Mouse (Mus musculus): Measurements from ENCODE around the gene Pou2f2.

The Pou2f2 gene

DNA sequence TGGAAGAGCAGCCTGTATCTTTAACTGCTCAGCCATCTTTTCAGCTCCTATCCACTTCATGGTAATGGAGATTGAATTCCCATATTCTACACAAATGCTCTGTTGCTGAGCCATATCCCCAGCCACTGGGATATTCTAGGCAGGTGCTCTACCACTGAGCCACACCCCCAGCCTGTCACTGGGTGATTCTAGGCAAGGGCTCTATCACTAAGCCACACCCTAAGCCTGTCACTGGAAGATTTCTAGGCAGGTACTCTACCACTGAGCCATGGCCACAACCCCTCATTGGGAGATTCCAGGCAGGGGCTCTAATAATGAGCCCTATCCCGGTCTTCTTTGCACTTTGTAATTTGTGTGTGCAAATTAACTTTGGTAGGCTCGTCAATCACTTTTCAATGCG is 15.6 kb upstream of the Pou2f2 start:
- DNase-seq (ENCODE audit: low read depth, low spot score): no peak

DNA sequence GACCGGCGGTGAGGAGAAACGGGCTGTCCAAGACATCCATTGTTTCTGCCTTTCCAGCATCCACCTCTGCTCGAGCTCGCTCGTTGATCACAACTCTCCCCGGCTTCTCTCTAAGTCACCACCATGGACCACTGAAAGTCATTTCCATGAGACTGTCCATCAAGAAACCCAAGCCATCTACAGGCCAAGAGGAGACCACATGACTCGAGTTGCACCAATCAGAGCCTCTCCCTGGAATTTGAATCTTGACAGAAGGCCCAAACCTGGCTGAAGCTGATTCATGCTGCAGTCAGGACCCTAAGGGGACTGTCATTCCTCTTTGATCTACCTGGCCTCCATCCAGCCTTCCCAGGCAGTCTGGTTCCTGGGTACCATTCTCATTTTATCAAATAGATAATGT is 12.6 kb upstream of the Pou2f2 start:
- no peak for DNase-seq (ENCODE audit: low read depth, low spot score)

DNA sequence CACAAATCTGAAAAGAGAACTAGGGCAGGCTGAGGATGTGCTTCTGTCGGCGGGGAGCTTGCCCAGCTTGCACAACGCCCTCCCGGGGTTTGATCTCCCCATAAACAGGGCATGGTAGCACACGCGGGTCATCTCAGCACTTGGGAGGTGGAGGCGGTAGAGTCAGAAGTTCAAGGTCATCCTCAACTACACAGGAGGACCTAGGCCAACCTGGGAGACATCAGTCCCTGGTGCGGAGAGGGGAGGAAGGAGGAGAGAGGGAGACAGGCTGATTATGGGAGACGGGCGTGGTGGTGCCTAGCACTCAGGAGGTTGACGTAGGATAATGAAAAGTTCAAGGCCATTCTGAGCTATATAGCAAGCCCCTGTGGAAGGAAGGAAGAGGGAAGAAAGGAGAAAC is 11.3 kb upstream of the Pou2f2 start:
- DNase-seq (ENCODE audit: low read depth, low spot score): no peak

DNA sequence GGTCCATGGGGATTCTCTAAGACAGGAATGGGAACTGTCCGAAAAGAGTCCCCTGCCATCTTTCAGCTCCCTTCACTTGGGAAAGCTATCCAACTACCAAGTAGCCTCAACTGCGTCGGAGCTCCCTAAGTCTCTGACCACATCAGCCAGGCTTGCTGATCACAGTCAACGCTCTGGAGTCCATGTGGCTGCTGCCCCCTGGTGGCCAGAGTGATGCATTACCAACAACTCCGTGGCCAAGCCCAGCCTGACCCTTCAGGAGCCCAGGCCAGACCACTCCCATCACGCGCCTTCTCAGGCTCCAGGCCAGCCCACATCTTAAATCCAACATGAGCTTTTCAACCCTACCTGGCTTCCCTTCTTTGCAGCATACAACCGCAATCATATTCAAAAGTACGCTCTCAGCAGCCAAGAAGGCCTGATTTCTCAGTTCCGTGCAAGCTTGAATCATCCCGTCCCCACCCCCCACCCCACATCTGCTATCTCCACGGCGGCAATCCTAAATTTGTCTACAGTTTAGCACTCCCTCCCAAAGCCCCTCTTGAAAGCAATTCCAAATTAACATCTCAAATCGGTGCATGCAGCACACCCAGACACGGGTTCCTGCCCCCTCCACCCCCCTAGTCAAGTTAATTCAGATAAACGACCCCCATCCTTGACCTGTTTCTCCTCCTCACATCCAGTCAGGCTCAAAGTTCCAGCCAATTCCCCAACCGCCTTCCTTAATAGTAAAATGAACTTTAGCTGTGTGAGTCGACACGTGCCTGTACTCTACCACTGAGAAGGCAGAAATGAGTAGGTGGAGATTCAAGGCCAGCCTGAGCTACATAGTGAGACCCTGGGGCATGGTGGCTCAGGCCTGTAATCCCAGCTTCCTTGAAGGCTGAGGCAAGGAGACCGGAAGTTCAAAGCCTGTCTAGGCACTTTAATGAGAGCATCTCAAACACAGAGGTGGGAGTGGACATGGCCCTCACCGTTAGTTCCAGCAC is 8.4 kb upstream of the Pou2f2 start:
- peak; percentile 72 for DNase-seq (ENCODE audit: low read depth, low spot score)

DNA sequence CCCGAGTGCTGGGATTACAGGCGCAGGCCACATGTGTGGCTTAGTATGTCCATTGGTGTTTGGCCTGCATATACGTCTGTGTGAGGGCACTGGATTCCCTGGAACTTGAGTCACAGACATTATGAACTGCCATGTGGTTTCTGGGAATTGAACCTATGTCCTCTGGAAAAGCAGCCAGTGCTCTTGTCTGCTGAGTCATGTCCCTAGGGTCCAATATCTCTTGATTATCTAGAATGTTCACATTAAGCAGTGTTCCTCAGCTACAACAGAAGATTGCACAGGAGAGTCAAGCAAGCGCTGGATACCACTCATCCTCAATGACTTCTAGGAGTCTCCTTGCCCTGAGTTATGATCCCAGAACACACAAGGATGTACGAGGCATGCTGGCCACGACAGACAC is 4.6 kb upstream of the Pou2f2 start:
- no peak for DNase-seq (ENCODE audit: low read depth, low spot score)

DNA sequence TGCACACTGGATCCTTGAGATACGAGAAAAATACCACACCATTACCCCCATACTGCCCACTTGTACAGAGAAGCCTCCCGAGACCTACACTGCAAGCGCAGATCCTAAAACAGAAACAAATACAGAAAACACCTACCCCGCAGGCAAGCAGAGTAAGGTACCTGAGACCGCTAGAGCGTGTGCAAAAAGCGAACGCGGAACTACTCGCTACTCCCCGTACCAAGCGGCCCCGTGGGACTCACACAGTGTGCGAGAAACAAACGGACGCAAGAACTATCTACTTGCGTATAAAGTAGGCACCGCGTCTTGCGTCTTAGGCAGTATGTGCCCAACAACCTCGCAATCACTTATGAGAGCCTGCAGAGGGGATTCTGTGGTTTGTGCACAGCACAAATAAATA is 2.3 kb upstream of the Pou2f2 start:
- DNase-seq (ENCODE audit: low read depth, low spot score): no peak

DNA sequence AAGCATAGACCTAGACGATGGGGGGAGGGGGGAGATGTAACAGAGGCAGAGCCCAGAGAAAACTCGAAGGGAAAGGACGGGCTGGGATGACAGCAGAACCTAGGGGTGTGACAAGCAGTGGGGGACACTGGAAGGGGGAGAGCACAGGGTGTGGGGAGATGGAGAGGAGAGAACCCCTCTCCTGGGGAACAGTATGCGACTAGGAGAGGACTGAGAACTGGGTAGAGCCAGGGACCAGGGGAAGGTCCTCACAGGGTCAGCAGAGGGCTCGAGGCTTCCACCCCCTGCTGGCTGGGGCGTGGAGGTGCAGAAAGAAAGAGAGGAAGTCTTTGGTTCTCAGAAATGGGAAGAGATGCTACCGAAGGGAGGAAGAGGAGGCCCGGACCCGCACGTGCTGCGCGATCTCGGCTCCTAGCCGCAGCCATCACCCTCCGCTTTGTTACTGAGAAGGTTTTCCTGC is 1.8 kb upstream of the Pou2f2 start:
- no peak for DNase-seq (ENCODE audit: low read depth, low spot score)

DNA sequence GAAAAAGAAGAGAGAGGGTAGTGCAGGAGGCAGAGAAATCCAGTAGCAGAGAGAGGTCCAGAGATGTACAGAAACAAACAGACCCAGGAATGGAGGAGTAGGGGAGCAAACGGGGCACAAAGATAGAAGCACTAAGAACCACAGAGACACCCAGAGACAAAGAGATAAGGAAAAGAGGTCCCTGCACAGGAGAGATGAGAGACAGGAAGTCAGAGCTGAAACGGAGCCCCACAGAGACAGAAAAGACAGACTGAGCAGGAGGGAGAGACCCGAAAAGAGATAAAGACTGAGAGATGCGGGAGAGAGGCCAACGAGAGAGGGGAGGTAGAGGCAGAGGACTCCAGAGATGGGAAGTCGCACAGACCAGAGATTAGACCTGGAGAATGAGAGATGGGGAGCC is 986 bp upstream of the Pou2f2 start:
- no peak for DNase-seq (ENCODE audit: low read depth, low spot score)

DNA sequence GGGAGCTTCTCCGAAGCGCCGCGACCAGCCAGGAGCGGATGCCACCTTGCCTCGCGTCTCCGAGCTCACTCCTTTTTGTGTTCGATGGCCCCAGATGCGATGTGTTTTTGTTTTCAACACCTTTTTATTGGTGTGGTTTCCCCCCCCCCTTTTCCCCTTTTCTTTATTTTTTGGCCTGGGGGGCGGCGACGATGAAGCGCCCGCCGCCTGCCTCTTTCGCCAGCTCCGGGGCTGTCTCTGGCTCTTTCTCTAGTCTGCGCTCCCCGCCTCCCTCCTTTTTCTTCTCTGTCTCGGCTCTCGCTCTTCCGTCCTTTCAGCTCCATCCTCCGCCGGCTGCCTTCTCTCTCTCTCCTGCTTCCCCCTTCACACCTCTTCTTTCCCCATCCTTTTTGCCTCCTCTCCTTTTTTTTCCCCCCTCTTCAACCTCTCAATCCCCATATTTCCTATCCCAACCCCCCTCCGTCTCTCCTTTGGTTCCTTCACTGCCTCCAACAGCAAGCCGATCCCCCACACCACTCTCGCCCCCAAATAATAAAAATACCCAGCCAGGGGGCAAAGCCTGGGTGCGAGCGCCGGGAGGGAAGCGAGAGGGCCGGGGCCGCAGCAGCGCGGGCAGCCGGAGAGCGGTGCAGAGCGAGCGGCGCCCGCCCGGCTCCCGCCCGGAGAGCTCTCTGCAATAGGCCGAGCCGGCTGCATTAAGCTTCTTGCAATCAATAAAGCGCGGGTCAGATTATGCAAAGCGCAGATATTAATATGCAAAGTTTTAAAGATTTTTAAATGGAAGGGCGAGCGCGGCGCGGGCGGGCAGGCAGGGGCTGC is 530 bp downstream of the Pou2f2 start:
- DNase-seq (ENCODE audit: low read depth, low spot score): no peak

DNA sequence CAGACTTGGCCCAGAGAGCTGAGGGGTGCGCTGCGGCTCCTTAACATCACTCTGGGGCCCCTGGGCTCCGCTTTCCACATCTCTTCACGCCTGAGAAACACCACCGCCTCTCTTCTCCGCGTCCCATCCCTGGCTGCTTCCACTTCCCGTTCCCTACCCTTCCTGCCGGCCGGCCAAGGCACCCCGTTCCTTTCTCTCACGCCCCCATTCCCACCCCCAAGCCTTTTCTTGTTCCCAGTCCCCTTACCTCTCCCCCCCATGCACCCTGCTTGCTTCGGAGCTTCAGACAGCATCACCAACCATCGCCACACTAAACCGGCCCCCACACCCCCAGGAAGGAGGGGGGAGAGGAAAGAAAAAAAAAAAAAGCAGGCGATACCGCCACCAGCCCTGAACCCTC is 1.2 kb downstream of the Pou2f2 start:
- DNase-seq (ENCODE audit: low read depth, low spot score): no peak

DNA sequence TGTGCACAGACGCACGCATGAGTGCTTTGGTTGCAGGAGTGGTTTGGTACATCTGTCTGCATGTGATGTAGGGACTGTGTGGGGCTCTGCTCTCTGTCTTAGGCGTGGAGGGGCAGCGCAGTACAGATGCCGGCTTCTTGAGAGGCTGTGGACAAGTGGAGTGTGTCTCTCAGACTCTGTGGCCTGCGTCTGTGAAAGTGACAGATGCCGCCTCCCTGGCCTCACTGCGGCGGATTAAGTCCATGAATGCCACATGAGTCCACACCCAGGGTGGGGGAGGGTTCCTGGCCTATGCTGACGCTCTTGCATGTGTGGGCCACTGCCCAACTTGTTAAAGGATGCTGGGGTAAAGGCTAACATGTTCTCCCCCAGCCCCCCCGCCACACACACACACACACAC is 5.2 kb downstream of the Pou2f2 start:
- no peak for DNase-seq (ENCODE audit: low read depth, low spot score)

DNA sequence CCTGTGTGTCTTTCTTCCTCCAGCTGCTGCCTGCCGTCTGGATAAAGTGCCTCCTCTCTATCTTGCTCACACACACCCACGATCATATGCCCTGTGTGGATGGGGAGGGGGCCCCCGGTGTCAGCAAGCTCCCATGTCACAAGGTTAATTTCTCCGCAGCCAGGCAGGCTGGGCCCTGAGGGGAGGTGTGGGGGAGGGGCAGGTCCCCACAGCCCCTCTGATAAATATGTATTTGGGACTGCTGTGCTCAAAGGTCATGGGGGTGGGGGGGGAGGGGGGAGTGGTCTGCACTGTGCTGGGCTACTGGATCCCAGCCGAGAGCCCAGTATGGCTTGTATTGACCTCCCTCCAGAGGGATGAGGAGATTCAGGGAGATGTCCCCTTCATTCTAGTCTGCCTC is 6.9 kb downstream of the Pou2f2 start:
- DNase-seq (ENCODE audit: low read depth, low spot score): no peak

DNA sequence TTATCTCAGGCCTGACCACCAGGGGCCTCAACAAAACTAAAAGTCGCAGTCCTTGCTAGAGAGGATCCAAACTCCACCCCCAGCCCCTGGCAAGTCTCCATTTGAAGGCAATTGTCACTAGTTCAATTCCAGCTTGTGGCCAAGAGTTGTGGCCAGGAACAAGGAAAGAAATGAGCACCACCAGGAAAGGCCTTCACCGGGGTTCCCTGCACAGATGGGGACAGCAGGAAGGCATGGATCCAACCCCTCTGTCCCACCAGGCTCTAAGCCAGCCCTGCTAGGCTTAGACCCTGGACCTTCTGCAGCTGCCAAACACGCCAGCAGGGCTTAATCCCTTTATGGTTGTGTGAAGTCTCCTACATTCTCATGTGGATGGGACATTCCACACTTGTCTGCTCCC is 8.9 kb downstream of the Pou2f2 start:
- DNase-seq (ENCODE audit: low read depth, low spot score): no peak

DNA sequence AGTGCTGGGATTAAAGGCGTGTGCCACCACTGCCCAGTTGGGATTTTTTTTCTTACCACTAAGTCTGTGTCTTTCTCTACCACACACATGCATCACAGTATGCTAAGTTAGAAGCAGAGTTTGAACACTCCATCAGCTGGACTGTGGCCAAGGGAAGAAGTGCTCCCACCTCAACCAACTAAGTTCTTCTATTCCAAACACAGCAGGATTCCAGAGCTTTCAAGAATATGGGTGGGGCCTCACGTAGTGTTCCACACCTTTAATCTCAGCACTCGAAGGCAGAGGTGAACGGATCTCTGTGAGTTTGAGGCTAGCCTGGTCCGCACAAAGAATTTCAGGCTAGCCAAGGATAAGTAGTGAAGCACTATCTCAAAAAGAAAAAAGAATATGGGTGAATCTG is 13.4 kb downstream of the Pou2f2 start:
- DNase-seq (ENCODE audit: low read depth, low spot score): no peak

DNA sequence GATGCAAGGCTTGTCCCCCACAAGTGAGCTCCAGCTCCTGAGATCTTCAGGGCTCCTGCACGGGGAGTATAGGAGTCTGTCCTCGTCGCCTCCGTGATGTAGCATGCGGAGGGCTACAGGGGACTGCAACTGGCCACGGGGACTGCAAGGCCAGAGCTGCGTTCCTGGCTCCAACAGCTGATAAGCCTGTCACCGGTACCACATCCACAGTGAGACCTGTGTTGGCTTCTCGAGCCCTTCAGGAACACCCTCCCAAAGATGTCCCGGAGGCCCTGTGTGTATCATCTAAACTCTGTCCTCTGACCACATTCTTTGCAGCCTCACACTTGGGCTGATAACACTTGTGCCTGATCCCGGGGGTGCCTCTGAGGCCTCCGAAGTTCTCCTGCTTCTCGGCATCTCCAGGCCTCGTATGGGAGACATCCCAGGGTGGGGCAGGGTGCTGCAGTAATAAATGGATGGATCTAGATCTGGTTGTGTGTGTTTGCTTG is 23.3 kb downstream of the Pou2f2 start:
- no peak for DNase-seq (ENCODE audit: low read depth, low spot score)

DNA sequence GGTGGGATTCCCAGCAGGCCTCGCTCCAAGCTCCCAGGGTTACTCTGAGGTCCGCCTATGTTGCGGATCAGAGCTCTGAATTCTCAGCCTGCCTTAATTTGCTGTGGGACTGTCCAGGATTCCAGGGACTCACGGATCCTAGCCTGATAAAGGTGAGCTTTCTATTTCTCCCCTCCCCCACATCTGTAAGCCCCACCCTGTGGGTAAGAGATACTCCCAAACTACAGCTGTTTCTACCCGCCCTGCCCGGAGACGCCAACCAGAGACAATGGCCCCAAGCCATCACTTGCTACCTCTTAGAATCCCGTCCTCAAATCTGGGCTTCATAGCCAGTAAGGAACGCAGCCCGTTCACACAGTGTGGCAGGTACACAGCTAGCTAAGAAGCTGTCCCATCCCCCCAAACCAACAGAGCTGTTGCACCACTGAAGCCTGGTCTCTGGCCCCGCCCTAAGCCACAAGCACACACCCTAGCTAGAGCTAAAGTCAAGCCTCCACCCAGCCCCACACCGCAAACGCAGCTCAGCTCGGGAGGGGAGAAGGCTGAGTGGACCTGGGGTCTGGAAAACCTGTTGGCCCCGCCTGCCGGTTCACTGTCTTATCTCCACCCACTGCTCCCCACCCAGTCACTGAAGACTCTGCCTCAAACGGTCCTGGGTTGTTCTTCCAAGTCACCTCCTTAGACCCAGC is 23.9 kb downstream of the Pou2f2 start:
- DNase-seq (ENCODE audit: low read depth, low spot score): peak; percentile 12

DNA sequence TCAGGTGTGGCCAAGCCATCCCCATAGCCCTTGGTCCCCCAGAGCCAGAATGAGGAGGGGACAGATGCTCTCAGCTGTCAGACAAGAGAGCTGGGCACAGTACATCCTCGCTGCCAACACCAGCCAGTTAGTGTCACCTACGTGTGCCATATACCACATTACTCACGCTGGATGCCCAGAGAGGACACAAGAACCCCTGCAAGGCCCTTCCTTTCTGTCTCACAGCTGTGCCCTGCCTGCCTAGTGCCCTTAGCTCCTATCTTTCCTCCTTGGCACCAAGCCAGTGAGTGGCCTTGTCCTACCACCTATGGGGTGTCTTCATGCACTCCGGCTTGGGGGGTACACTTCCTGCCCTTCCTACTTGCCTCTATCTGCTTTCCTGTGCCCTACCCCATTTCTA is 24.9 kb downstream of the Pou2f2 start:
- no peak for DNase-seq (ENCODE audit: low read depth, low spot score)

DNA sequence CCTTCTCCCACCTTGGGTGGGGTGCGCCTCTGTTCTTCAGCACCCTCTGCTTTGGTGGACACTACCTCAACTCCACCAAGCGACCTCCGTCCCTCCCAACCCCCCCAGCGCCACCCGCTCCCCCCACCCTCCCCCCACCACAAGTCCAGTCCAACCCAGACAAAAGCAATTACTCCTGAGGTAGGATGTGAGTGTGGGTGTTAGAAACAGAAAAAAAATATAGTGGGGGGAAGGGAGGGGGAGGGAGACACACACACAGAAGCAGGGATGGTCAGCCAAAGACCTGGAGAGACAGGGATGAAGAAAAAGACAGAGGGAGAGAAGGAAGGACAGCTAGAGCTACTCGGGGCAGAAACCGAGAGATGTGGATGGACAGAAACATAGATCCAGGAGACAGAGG is 25.7 kb downstream of the Pou2f2 start:
- DNase-seq (ENCODE audit: low read depth, low spot score): no peak

DNA sequence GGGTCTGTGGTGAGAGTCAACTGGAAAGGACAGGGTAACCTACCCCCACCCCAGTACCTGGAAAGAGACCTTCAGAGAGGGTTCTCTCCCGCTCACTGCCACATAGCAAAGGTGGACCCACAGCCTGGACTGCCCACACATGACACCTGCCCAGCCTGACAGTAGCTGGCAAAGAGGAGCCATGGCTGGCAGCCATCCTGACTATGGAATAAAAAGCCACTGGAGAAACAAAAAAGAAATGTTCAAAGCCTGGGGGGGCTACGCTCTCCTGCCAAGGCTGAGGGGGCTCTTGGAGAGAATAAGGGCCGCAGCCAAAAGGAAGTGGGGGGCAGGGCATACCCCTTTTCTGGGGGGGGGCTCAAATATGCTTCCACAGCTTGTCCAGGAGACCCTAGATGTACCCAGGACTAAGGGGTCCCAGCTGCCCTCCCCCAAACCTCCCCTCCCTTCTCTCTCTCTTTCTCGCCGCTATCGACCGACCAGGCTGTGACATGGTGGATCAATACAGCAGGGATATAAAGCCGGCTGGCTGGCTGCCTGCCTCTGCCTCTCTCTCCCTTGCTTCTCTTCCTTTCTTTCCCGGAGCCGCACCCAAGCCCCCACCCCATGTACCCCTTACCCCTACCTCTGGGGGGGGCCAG is 27.5 kb downstream of the Pou2f2 start:
- DNase-seq (ENCODE audit: low read depth, low spot score): no peak

DNA sequence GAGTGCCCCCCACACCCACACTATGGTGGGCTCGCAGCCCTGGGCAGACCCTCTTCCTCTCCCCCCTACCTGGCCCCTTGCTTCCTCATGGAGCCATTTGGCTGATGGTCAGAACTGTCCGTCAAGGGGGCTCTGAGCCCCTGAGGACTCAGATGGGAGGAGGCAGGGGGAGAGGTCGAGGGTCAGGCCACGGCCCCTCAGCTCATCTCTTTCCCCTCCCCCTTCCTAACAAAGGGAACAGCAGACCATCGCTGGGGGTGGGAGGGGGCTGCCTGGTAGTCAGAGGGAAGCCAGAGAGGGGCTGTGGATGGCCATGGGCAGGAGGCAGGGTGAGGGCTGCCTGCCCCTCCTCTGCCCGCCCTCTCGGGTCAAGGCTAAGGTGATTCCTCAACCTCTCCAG is 28.5 kb downstream of the Pou2f2 start:
- DNase-seq (ENCODE audit: low read depth, low spot score): no peak

DNA sequence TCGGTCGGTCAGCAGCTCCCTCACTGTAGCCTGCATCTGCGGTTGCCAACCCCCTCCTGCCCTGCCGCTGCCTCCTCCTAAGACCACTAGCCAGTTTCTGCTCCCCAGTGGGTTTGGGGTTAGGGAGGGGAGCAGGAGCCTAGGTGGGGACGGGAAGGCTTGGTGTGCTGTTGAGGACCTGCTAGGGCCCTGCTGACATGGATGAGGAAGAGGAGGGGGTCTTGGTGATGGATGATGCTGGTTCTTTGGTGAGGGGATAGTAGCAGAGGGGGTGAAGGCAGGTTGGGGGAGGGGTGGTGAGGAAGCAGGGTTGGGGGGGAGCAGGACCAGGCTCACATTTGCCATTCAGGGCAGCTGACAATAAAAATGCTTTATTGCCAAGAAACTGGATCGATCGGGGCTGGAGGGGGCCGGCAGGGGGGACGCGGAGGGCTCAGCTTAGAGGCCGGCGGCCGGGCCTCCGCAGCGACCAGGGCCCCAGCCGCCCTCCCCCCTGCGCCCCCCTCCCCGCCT is 29.3 kb downstream of the Pou2f2 start:
- DNase-seq (ENCODE audit: low read depth, low spot score): no peak
